Mouse (Mus musculus) gastrocnemius, adult 18-20 months (tissue): ENCODE measurements around the gene Zfp61. TPM values are rescaled to one million over a fixed set of nuclear protein-coding genes. Genes with fewer than 3 reads are reported as not detected.

Experiments used
- DNase-seq: peaks from one replicate; pipeline ENCODE4 v3.0.0; 2021; ENCODE audit warnings: low spot score
- microRNA-seq: library from miRNA; unstranded; fragments of <30 nt; microRNA quantifications from one replicate; pipeline ENCODE4 v1.2.0, GENCODE M21; 2021
- total RNA-seq, 2 experiments: library from RNA; stranded (reverse); gene quantifications; 2 replicates each; pipeline ENCODE4 v1.2.3; 2021

The Zfp61 gene
- total RNA-seq, 2 experiments from 2014 or later = 2.2 to 2.6 TPM

DNA sequence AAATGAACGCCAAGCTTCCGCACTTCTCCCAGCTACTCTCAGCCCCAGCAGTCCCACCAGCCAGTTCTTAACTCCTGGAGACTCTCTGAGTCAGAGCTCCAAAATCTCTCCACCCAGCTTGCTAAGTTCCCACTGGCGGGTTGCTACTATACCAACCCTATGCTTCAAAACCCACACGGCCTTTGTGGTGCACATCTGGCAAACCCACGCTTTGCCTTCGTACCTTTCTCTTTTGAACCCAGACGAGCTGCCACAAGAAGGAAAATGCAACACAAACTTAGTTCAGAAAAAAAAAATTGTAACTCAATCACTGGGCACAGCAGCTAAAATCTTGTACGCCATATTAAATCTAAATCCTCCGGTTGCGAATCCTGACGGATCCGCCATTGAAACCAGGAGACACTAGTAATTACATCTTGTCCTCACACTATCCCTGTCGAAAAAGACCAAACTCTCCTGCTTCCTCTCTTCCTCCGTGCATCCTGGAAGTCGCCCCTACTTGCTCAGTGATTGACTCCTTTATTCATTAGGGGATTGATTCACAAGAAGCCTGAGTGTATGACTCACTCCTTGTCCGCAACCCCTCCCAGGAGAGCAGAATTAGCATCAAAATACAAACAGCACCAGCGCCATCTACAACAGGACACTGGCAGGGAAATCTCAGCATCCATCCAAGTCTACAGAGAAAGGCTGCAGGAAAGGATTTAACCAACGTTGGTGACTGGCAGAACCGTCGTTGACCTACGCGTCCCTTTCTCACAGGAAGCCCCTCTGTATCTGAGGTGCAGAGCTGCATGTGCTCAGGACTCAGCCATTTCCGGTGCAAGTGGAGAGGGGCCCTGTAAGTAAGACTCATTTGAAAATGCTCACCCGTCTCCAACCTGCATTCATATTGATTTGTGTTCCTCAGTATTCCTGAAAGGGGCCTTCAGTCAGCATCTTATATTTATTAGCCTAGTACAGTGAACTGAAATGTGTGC lies 32.6 kb downstream of the Zfp61 start:
- no peak for DNase-seq

GRCm38 (mm10) chr7:24260000-24260312 lies 41.1 kb downstream of the Zfp61 start:
- no peak for DNase-seq

DNA sequence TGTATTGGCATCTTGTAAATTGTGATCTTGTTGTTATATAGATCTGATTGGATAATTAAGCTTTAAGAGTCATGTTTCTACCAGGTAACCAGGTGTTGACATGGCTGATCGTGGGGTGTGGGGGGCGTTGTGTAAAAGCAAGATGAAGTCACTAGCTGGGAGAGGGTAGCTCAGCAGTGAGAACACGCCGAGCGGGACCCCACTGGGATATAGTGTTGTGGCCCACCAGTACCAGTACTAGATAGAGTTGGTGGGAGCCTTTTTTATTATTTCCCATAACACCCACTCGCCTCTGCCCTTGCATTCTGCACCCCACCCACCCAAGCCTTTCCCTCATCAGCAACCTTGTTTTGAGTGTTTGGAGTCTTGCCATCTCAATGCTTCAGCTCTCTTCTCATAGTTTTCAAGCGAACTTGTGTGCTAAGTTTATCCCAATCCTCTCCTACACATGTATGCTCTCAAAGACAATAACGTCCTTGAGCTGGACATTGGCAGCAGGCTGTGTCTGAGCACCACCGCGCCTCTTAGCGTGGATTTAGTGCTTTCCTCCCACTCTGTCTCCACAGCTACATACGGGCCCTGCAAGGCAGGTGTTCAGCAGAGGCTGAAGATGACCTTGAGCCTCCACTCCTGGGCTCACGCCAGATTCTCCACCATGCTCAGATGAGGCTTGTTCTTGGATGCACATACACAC lies 41.6 kb downstream of the Zfp61 start:
- DNase-seq = no peak

DNA sequence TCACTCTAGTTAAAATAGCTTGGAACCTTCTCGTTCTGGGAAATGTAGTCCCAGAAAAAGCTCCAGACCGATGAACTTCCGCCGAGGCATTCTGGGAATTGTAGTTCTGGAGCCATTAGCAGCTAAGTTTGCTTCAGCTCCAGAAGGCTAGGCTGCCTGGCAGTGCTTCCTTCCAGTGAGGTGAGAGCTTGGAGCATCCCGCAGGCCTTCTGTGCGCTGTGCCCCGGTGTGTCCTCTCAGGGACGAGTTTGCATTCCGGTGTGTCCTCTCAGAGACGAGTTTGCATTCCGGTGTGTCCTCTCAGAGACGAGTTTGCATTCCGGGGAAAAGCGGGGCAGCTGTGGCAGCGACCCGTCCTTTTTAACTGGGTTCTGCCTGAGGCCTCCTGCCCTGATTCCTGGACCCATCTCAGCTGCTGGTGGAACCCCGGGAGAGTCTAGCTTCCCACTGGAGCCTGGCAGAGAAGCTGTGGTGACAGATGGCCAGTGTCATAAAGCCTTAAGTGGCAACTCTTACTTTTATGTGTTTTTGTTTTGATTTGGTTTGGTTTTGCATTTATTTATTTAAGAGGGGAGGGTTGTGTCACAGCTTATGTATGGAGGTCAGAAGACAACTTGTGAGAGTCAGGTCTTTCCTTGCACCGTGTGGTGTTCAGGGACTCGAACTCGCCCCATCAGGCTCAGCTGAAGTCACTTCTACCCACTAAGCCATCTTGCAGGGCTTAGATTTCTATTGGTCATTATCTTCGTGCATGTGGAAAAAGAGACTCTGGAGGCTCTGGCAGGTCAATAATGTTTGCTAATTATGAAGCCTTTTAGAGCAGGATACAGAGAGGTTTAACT lies 46.2 kb downstream of the Zfp61 start, which contains the start of gene Zfp108:
Gene Zfp108, plus strand, starts transcription at position 162 of the 842 bp plus-strand sequence.
- peak; percentile 91 for DNase-seq

GRCm38 (mm10) chr7:24253779-24254615 lies 47.0 kb downstream of the Zfp61 start:
- no peak for DNase-seq

Small RNAs within 50 kb of the gene (microRNA-seq; reads per million reads assigned to microRNA genes)
- gene Gm27592 = not detected

Other genes with a start within 250 kb of the Zfp61 start
- gene Vmn1r183, start 248.0 kb downstream of the Zfp61 start, total RNA-seq = not detected
- 10 to 100 TPM; 17.1 to 17.2 TPM for gene Zfp180, start 219.3 kb downstream of the Zfp61 start, total RNA-seq
- gene Zfp112, start 188.9 kb downstream of the Zfp61 start, total RNA-seq = 1 to 10 TPM; 5.3 to 5.7 TPM
- 1 to 10 TPM; 3.5 TPM for gene Zfp235, start 167.1 kb downstream of the Zfp61 start, total RNA-seq
- gene Zfp114, start 126.2 kb downstream of the Zfp61 start, total RNA-seq = under 1 TPM; 0.07 to 0.28 TPM
- gene Zfp111, start 89.8 kb downstream of the Zfp61 start, total RNA-seq = 1 to 10 TPM; 2.3 to 2.4 TPM
- 1 to 10 TPM; 2.4 to 2.6 TPM for gene Zfp109, start 63.7 kb downstream of the Zfp61 start, total RNA-seq
- gene Zfp108, start 46.4 kb downstream of the Zfp61 start, total RNA-seq = 1 to 10 TPM; 1.8 to 2.1 TPM
- gene Zfp93, start 30.8 kb downstream of the Zfp61 start, total RNA-seq = 1 to 10 TPM; 7.0 TPM
- 1 to 10 TPM; 1.7 to 2.1 TPM for gene Zfp94, start 15.4 kb upstream of the Zfp61 start, total RNA-seq
- gene Tescl, start 32.7 kb upstream of the Zfp61 start, total RNA-seq = not detected
- gene Lypd5, start 48.0 kb upstream of the Zfp61 start, total RNA-seq = not detected
- under 1 TPM; 0.46 to 0.50 TPM for gene Kcnn4, start 69.0 kb upstream of the Zfp61 start, total RNA-seq
- gene Smg9, start 98.4 kb upstream of the Zfp61 start, total RNA-seq = 10 to 100 TPM; 10.3 to 11.0 TPM
- gene Irgc1, start 151.1 kb upstream of the Zfp61 start, total RNA-seq = not detected
- 1 to 10 TPM in 1 of 2 experiments, under 1 TPM in 1; 0.87 to 1.4 TPM for gene Plaur, start 161.3 kb upstream of the Zfp61 start, total RNA-seq
- 1 to 10 TPM; 2.3 to 3.4 TPM for gene Cadm4, start 180.8 kb upstream of the Zfp61 start, total RNA-seq
- gene Zfp428, start 205.8 kb upstream of the Zfp61 start, total RNA-seq = 1 to 10 TPM; 4.1 to 4.5 TPM
- gene AC161166.1, start 211.2 kb upstream of the Zfp61 start, total RNA-seq = not detected
- 10 to 100 TPM; 11.5 to 16.2 TPM for gene Irgq, start 229.5 kb upstream of the Zfp61 start, total RNA-seq
- not detected for gene Pinlyp, start 244.9 kb upstream of the Zfp61 start, total RNA-seq
- gene Xrcc1, start 245.1 kb upstream of the Zfp61 start, total RNA-seq = 10 to 100 TPM; 16.5 to 20.1 TPM